Mouse (Mus musculus): ENCODE measurements around the gene B4galt1.

B4galt1 gene

GRCm38 (mm10) chr4:40868554-40869232 lies 14.9 kb upstream of the B4galt1 start:
- peak; percentile 46 for DNase-seq

- DNase-seq = no peak
Measured at GRCm38 (mm10) chr4:40864361-40864760, 10.6 kb upstream of the B4galt1 start.

GRCm38 (mm10) chr4:40863340-40863739 lies 9.5 kb upstream of the B4galt1 start:
- no peak for DNase-seq

- DNase-seq = no peak
Measured at GRCm38 (mm10) chr4:40861131-40861530, 7.3 kb upstream of the B4galt1 start.

- DNase-seq = no peak
Measured at GRCm38 (mm10) chr4:40857824-40858346, 4.1 kb upstream of the B4galt1 start.

GRCm38 (mm10) chr4:40856571-40856970 lies 2.8 kb upstream of the B4galt1 start:
- no peak for DNase-seq

- DNase-seq = no peak
Measured at GRCm38 (mm10) chr4:40854387-40854933, 655 bp upstream of the B4galt1 start.

- peak; percentile 26 for DNase-seq
Measured at GRCm38 (mm10) chr4:40852861-40853564, 792 bp downstream of the B4galt1 start.

- DNase-seq = no peak
Measured at GRCm38 (mm10) chr4:40852249-40852781, 1.5 kb downstream of the B4galt1 start.

GRCm38 (mm10) chr4:40851763-40852248 lies 2.0 kb downstream of the B4galt1 start:
- no peak for DNase-seq

- no peak for DNase-seq
Measured at GRCm38 (mm10) chr4:40851031-40851762, 2.6 kb downstream of the B4galt1 start.

- DNase-seq = no peak
Measured at GRCm38 (mm10) chr4:40850582-40850981, 3.2 kb downstream of the B4galt1 start.

- DNase-seq = no peak
Measured at GRCm38 (mm10) chr4:40849518-40849917, 4.3 kb downstream of the B4galt1 start.

- no peak for DNase-seq
Measured at GRCm38 (mm10) chr4:40848246-40848645, 5.6 kb downstream of the B4galt1 start.

GRCm38 (mm10) chr4:40847160-40847559 lies 6.6 kb downstream of the B4galt1 start:
- no peak for DNase-seq

- no peak for DNase-seq
Measured at GRCm38 (mm10) chr4:40846143-40846931, 7.5 kb downstream of the B4galt1 start.

GRCm38 (mm10) chr4:40844811-40845751 lies 8.7 kb downstream of the B4galt1 start:
- DNase-seq = no peak

- DNase-seq = no peak
Measured at GRCm38 (mm10) chr4:40844251-40844721, 9.5 kb downstream of the B4galt1 start.

- DNase-seq = no peak
Measured at GRCm38 (mm10) chr4:40843726-40844125, 10.1 kb downstream of the B4galt1 start.

- no peak for DNase-seq
Measured at GRCm38 (mm10) chr4:40840448-40840847, 13.4 kb downstream of the B4galt1 start.

- no peak for DNase-seq
Measured at GRCm38 (mm10) chr4:40839251-40839650, 14.6 kb downstream of the B4galt1 start.

Data from cerebellum, adult 9-10 months (tissue).